Comparison of ENCODE assay signal across 13 mouse cellular contexts in the genomic region with DNA sequence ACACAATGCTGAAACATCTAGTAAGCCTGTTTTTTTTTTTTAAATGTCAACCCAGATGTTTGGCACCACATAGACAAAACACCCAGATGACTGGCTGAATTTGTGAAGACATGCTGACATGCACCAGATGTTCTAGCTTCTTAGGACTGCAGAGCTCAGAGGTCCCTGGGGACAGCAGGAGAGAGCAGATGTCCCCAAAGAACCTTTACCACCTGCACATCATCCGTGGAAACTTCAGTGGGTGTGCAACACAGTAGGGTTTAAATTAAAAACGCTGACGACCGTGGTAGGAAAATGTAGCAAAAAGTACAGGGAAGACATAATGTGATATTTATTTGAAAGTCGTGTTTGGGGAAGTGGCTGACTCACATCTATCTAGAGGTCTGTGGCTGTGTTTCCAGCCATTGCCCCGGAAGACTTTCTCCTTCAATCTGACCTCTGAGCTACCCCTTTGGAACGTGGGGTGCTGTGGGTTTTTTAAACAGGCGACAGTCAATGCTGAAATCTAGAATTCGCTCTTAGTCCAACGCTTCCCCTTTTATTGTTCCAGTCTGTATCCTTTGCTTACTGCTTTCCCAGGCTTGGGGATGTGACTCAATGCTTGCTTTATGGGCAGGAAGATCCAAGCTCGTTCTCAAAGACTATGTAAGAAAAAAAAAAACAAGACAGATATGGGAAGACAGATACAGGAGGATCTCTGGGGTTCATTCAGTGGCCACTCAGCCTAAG.
DNase-seq lines count a peak whose midpoint lies in the region.
"Had no signal": no experiment of that assay in that cellular context is flagged by ENCODE, and none has a peak within 500 bp of the region (broad histone marks: within the 10 kb centered on the region; RNA-seq: fewer than 3 reads in every experiment).

No protein-coding gene starts in this region.

- WGBS in midbrain, embryonic 10.5 days = 90% methylated on average over 11 of the region's 11 CpGs

- H3K4me3 ChIP-seq in midbrain, embryonic 10.5 days = no peak overlapping the region
- H3K4me3 ChIP-seq: limb, embryonic 15.5 days had no signal

- no peaks in the 10 kb centered on the region for H3K4me1 ChIP-seq in midbrain, embryonic 10.5 days

- H3K36me3 ChIP-seq in midbrain, embryonic 10.5 days = no peaks in the 10 kb centered on the region
- H3K36me3 ChIP-seq: limb, embryonic 15.5 days had no signal

- no peak overlapping the region for H3K27ac ChIP-seq in midbrain, embryonic 10.5 days (replicated peaks)
- H3K27ac ChIP-seq: limb, embryonic 15.5 days; stomach, postnatal 0 days had no signal

- no peaks in the 10 kb centered on the region for H3K27me3 ChIP-seq in midbrain, embryonic 10.5 days (ENCODE audit: low read depth, poor library complexity, severe bottlenecking)
- H3K27me3 ChIP-seq: Patski had no signal

- peaks cover 15% of the 10 kb centered on the region for H3K9me3 ChIP-seq in midbrain, embryonic 10.5 days (replicated peaks)
- H3K9me3 ChIP-seq: limb, embryonic 15.5 days had no signal

- DNase-seq in gastrocnemius, postnatal 25 days = peak; percentile 32
- DNase-seq in gastrocnemius, postnatal 10 days = no peak
- peak; percentile 9 to 14 for DNase-seq in spleen, postnatal 36 days (ENCODE audit: low spot score in 2 of 2)
- no peak for DNase-seq in spleen, postnatal 4 days (ENCODE audit: low spot score in 2 of 2)
- peak; percentile 64 for DNase-seq in heart, postnatal 10 days
- DNase-seq in liver = no peak
- no peak for DNase-seq in cerebellum, adult 11-12 months
- DNase-seq in midbrain, embryonic 10.5 days (ENCODE audit: low spot score) = no peak
- DNase-seq: adrenal gland, adult 8-10 months; cerebellum, adult 9-10 months had no signal

- intact Hi-C loops in heart, postnatal 10 days (cut with DNase I) = no loop called here

Comparison
In these comparisons a context has a peak if more than half of its experiments do, and no peak if none do; other contexts are left out.
1. DNase-seq: peak in gastrocnemius, postnatal 25 days (single experiment), spleen, postnatal 36 days (2 of 2) and heart, postnatal 10 days (2 of 2); none in gastrocnemius, postnatal 10 days (single experiment), spleen, postnatal 4 days (0 of 2), liver (single experiment), cerebellum, adult 11-12 months (single experiment) and midbrain, embryonic 10.5 days (single experiment).